Mouse (Mus musculus): ENCODE data around the gene Atrnl1. TPM values are rescaled to one million over a fixed set of nuclear protein-coding genes. Genes with fewer than 3 reads are reported as not detected.

Gene Atrnl1
- total and polyA plus RNA-seq, 2 experiments from 2014 or later, result 5.4 to 60.5 TPM

DNA sequence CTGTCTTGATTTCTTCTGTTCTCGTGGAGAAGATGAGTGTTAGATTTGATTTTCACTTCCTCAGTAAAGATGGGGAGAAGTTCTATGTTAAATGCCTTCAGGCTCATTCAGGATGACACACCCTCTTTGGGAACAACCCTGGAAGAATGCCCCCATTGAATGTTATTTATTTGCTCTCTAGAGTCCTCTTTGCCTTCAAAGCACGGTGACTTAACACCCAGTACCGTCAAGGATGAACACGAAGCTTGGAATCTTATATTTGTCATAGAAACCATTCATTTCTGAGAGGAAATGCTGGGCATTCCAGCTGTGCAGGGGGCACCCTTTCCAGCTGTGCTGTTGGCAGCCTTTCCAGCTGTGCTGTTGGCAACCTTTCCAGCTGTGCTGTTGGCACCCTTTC is 212.6 kb downstream of the Atrnl1 start:
- Histone ChIP-seq H3K4me3 (ENCODE audit: low read depth, low read length) (no peak overlapping the region), H3K4me1 (ENCODE audit: insufficient read depth, low read length) (no peaks in the 10 kb centered on the region), H3K36me3 (ENCODE audit: insufficient read depth, low read length) (no peaks in the 10 kb centered on the region), H3K9me3 (ENCODE audit: low read length) (no peaks in the 10 kb centered on the region), H3K9ac (replicated peaks; ENCODE audit: low read length, poor library complexity, severe bottlenecking) (no peak overlapping the region), H3K27ac (ENCODE audit: low read depth, low read length) (no peak overlapping the region), H3K27me3 (ENCODE audit: insufficient read depth, low read length) (no peaks in the 10 kb centered on the region), H3K4me2 (ENCODE audit: low read depth, low read length, poor library complexity, severe bottlenecking) (no peak overlapping the region)
- WGBS, result 88% methylated on average over 4 of the region's 4 CpGs
- DNase-seq (ENCODE audit: low spot score) (no peak), ATAC-seq (ENCODE audit: low FRiP score) (no peak)
- TF ChIP-seq CTCF (IDR thresholded peaks at IDR 0.05), result no peak

- Histone ChIP-seq H3K4me3 (ENCODE audit: low read depth, low read length) (no peak overlapping the region), H3K27me3 (ENCODE audit: insufficient read depth, low read length) (no peaks in the 10 kb centered on the region), H3K9ac (replicated peaks; ENCODE audit: low read length, poor library complexity, severe bottlenecking) (no peak overlapping the region), H3K27ac (ENCODE audit: low read depth, low read length) (no peak overlapping the region), H3K9me3 (ENCODE audit: low read length) (no peaks in the 10 kb centered on the region), H3K4me2 (ENCODE audit: low read depth, low read length, poor library complexity, severe bottlenecking) (no peak overlapping the region), H3K4me1 (ENCODE audit: insufficient read depth, low read length) (no peaks in the 10 kb centered on the region), H3K36me3 (ENCODE audit: insufficient read depth, low read length) (no peaks in the 10 kb centered on the region)
- DNase-seq (ENCODE audit: low spot score) (no peak), ATAC-seq (ENCODE audit: low FRiP score) (no peak)
- 92% methylated on average over 13 of the region's 13 CpGs for WGBS
- peak; percentile 48 for TF ChIP-seq CTCF (IDR thresholded peaks at IDR 0.05)
Observed at GRCm38 (mm10) chr19:57825271-57826207, 214.7 kb downstream of the Atrnl1 start.

- Histone ChIP-seq H3K4me2 (ENCODE audit: low read depth, low read length, poor library complexity, severe bottlenecking) (no peak overlapping the region), H3K27ac (ENCODE audit: low read depth, low read length) (no peak overlapping the region), H3K36me3 (ENCODE audit: insufficient read depth, low read length) (no peaks in the 10 kb centered on the region), H3K9ac (replicated peaks; ENCODE audit: low read length, poor library complexity, severe bottlenecking) (no peak overlapping the region), H3K9me3 (ENCODE audit: low read length) (no peaks in the 10 kb centered on the region), H3K4me1 (ENCODE audit: insufficient read depth, low read length) (no peaks in the 10 kb centered on the region), H3K4me3 (ENCODE audit: low read depth, low read length) (no peak overlapping the region), H3K27me3 (ENCODE audit: insufficient read depth, low read length) (no peaks in the 10 kb centered on the region)
- no peak for ATAC-seq (ENCODE audit: low FRiP score)
- WGBS, result 88% methylated on average over 7 of the region's 7 CpGs
- DNase-seq (ENCODE audit: low spot score), result no peak
- TF ChIP-seq CTCF (IDR thresholded peaks at IDR 0.05), result no peak
Observed at GRCm38 (mm10) chr19:57833083-57833482, 222.2 kb downstream of the Atrnl1 start.

DNA sequence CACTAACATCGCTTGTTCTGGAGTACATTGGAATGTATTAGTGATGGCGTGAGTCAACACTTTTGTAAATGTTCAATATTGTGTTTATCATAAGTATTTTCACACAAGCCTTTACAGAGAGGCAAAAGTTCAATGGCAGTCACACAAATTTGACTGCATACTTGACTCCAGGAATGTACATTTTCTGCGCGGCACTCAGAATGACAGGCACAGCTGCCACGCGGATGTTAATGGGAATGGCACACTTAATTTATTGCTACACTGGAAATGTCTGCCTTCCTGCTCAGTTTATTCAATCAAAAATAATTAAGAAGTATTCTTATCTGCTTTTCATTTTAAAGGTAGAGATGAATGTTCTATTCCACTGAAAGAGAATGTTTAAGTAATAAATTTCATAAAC is 227.0 kb downstream of the Atrnl1 start:
- TF ChIP-seq CTCF (IDR thresholded peaks at IDR 0.05), result no peak
- H3K36me3 ChIP-seq (ENCODE audit: insufficient read depth, low read length), result no peaks in the 10 kb centered on the region
- H3K27ac ChIP-seq (ENCODE audit: low read depth, low read length), result no peak overlapping the region
- ATAC-seq (ENCODE audit: low FRiP score), result no peak
- H3K4me1 ChIP-seq (ENCODE audit: insufficient read depth, low read length), result no peaks in the 10 kb centered on the region
- no peaks in the 10 kb centered on the region for H3K27me3 ChIP-seq (ENCODE audit: insufficient read depth, low read length)
- no peak overlapping the region for H3K9ac ChIP-seq (replicated peaks; ENCODE audit: low read length, poor library complexity, severe bottlenecking)
- no peak for DNase-seq (ENCODE audit: low spot score)
- no peaks in the 10 kb centered on the region for H3K9me3 ChIP-seq (ENCODE audit: low read length)
- no peak overlapping the region for H3K4me3 ChIP-seq (ENCODE audit: low read depth, low read length)
- no peak overlapping the region for H3K4me2 ChIP-seq (ENCODE audit: low read depth, low read length, poor library complexity, severe bottlenecking)
- WGBS, result 73% methylated on average over 6 of the region's 6 CpGs

DNA sequence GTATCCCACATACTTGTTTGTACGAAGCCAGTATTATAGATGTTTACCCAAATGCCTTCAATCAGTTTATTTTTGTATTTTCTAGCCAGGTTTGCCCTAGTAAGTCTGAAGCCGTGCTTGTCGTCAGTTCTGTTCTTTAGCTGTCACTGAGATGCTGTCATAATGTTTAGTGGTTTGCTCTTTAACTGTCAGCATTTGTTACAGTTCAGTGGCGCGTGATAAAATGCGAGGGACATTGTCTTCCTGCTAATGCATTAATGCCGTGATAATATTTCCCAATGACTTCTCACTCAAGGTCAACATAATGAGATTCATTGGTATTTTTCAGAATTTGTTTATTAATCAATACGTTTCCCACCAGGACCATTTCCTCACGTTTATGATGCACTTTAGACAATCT is 227.7 kb downstream of the Atrnl1 start:
- Histone ChIP-seq H3K4me2 (ENCODE audit: low read depth, low read length, poor library complexity, severe bottlenecking) (no peak overlapping the region), H3K4me1 (ENCODE audit: insufficient read depth, low read length) (no peaks in the 10 kb centered on the region), H3K9me3 (ENCODE audit: low read length) (no peaks in the 10 kb centered on the region), H3K27ac (ENCODE audit: low read depth, low read length) (no peak overlapping the region), H3K9ac (replicated peaks; ENCODE audit: low read length, poor library complexity, severe bottlenecking) (no peak overlapping the region), H3K27me3 (ENCODE audit: insufficient read depth, low read length) (no peaks in the 10 kb centered on the region), H3K4me3 (ENCODE audit: low read depth, low read length) (no peak overlapping the region), H3K36me3 (ENCODE audit: insufficient read depth, low read length) (no peaks in the 10 kb centered on the region)
- WGBS, result 72% methylated on average over 9 of the region's 9 CpGs
- ATAC-seq (ENCODE audit: low FRiP score), result no peak
- no peak for TF ChIP-seq CTCF (IDR thresholded peaks at IDR 0.05)
- DNase-seq (ENCODE audit: low spot score), result no peak

DNA sequence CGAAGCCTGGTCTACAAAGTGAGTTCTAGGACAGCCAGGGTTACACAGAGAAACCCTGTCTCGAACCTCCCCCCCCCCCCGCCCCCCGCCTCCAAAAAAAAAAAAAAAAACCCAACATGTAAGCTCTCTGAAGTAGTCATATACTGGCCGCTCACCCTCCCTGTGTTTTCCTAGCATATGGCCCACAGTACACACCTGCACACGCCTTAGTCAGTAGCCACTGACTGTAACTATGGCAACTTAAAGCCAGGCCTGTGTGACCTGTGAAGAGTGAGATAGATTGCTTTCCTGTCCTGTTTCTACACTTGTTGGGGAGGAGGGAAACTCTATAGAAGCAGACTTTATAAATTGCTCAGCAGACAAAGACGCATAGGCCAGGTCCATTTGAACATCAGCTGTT is 239.1 kb downstream of the Atrnl1 start:
- no peaks in the 10 kb centered on the region for H3K9me3 ChIP-seq (ENCODE audit: low read length)
- H3K36me3 ChIP-seq (ENCODE audit: insufficient read depth, low read length), result no peaks in the 10 kb centered on the region
- H3K27ac ChIP-seq (ENCODE audit: low read depth, low read length), result no peak overlapping the region
- TF ChIP-seq CTCF (IDR thresholded peaks at IDR 0.05), result no peak
- no peak overlapping the region for H3K9ac ChIP-seq (replicated peaks; ENCODE audit: low read length, poor library complexity, severe bottlenecking)
- no peaks in the 10 kb centered on the region for H3K4me1 ChIP-seq (ENCODE audit: insufficient read depth, low read length)
- no peak overlapping the region for H3K4me2 ChIP-seq (ENCODE audit: low read depth, low read length, poor library complexity, severe bottlenecking)
- no peak for ATAC-seq (ENCODE audit: low FRiP score)
- H3K4me3 ChIP-seq (ENCODE audit: low read depth, low read length), result no peak overlapping the region
- WGBS, result 82% methylated on average over 5 of the region's 7 CpGs
- no peak for DNase-seq (ENCODE audit: low spot score)
- no peaks in the 10 kb centered on the region for H3K27me3 ChIP-seq (ENCODE audit: insufficient read depth, low read length)
